Mouse (Mus musculus): ENCODE measurements at regions not wholly inside any gene's neighbourhood (a gene's known extent, or its start where the extent isn't known, plus 50 kb on each side); places are given as distances from the start of the nearest gene placed in this dataset.

DNA sequence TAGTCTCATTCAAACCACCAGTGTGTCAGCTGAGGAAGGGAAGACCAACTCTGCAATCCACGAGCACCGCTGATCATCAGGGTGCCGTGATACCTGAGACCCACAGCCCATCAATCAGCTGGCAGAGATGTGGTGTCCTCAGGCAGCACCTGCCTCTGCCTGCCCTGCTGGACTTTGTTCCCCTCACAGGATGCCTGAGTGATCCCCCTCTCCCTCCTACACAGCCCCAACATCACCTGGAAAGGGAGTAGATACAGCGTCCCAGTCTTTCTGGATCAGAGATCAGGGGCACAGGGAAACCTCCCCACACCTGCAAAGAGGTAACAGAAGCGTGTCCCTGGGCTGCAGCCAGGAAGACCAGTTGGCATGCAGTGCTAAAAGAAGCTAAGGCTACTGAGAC lies 198.4 kb downstream of the Ajap1 start:
- no peak for TF ChIP-seq CTCF (IDR thresholded peaks at IDR 0.05; ENCODE audit: low read depth)
- TF ChIP-seq EP300 (IDR thresholded peaks at IDR 0.05; ENCODE audit: low read depth) = no peak

Data from heart, postnatal 0 days (tissue).